Mouse (Mus musculus): Measurements from ENCODE around the gene Hist1h2be. TPM values are rescaled to one million over a fixed set of nuclear protein-coding genes. Genes with fewer than 3 reads are reported as not detected.

Gene Hist1h2be
- polyA plus RNA-seq, 1 experiment from 2014 or later, result 8.1 TPM

Other genes starting within 250 kb of the Hist1h2be start
- gene Abt1, start 197.3 kb downstream of the Hist1h2be start, polyA plus RNA-seq (2014; fragmentation: Illumina TruSeq; extraction: RNeasy Lipid Tissue Mini Kit (QIAGEN cat#74804); ENCODE audit: low read depth, low replicate concordance), result 4.1 TPM
- gene Btn1a1, start 155.2 kb downstream of the Hist1h2be start, polyA plus RNA-seq (2014; fragmentation: Illumina TruSeq; extraction: RNeasy Lipid Tissue Mini Kit (QIAGEN cat#74804); ENCODE audit: low read depth, low replicate concordance), result not detected
- not detected for gene Btn2a2, start 132.3 kb downstream of the Hist1h2be start, polyA plus RNA-seq (2014; fragmentation: Illumina TruSeq; extraction: RNeasy Lipid Tissue Mini Kit (QIAGEN cat#74804); ENCODE audit: low read depth, low replicate concordance)
- 46.3 TPM for gene Hist1h4h, start 90.1 kb downstream of the Hist1h2be start, polyA plus RNA-seq (2014; fragmentation: Illumina TruSeq; extraction: RNeasy Lipid Tissue Mini Kit (QIAGEN cat#74804); ENCODE audit: low read depth, low replicate concordance)
- gene Hist1h2af, start 87.2 kb downstream of the Hist1h2be start, polyA plus RNA-seq (2014; fragmentation: Illumina TruSeq; extraction: RNeasy Lipid Tissue Mini Kit (QIAGEN cat#74804); ENCODE audit: low read depth, low replicate concordance), result 2.5 TPM
- gene Hist1h3g, start 85.7 kb downstream of the Hist1h2be start, polyA plus RNA-seq (2014; fragmentation: Illumina TruSeq; extraction: RNeasy Lipid Tissue Mini Kit (QIAGEN cat#74804); ENCODE audit: low read depth, low replicate concordance), result not detected
- gene Hist1h2bh, start 77.7 kb downstream of the Hist1h2be start, polyA plus RNA-seq (2014; fragmentation: Illumina TruSeq; extraction: RNeasy Lipid Tissue Mini Kit (QIAGEN cat#74804); ENCODE audit: low read depth, low replicate concordance), result 0.89 TPM
- 0.68 TPM for gene Hist1h3f, start 77.1 kb downstream of the Hist1h2be start, polyA plus RNA-seq (2014; fragmentation: Illumina TruSeq; extraction: RNeasy Lipid Tissue Mini Kit (QIAGEN cat#74804); ENCODE audit: low read depth, low replicate concordance)
- gene Hist1h4f, start 69.5 kb downstream of the Hist1h2be start, polyA plus RNA-seq (2014; fragmentation: Illumina TruSeq; extraction: RNeasy Lipid Tissue Mini Kit (QIAGEN cat#74804); ENCODE audit: low read depth, low replicate concordance), result not detected
- 0.21 TPM for gene Hist1h1d, start 67.9 kb downstream of the Hist1h2be start, polyA plus RNA-seq (2014; fragmentation: Illumina TruSeq; extraction: RNeasy Lipid Tissue Mini Kit (QIAGEN cat#74804); ENCODE audit: low read depth, low replicate concordance)
- not detected for gene Hist1h3e, start 58.8 kb downstream of the Hist1h2be start, polyA plus RNA-seq (2014; fragmentation: Illumina TruSeq; extraction: RNeasy Lipid Tissue Mini Kit (QIAGEN cat#74804); ENCODE audit: low read depth, low replicate concordance)
- gene Hist1h2ae, start 49.9 kb downstream of the Hist1h2be start, polyA plus RNA-seq (2014; fragmentation: Illumina TruSeq; extraction: RNeasy Lipid Tissue Mini Kit (QIAGEN cat#74804); ENCODE audit: low read depth, low replicate concordance), result not detected
- gene Hist1h2bg, start 49.7 kb downstream of the Hist1h2be start, polyA plus RNA-seq (2014; fragmentation: Illumina TruSeq; extraction: RNeasy Lipid Tissue Mini Kit (QIAGEN cat#74804); ENCODE audit: low read depth, low replicate concordance), result not detected
- not detected for gene Hist1h2bf, start 46.9 kb downstream of the Hist1h2be start, polyA plus RNA-seq (2014; fragmentation: Illumina TruSeq; extraction: RNeasy Lipid Tissue Mini Kit (QIAGEN cat#74804); ENCODE audit: low read depth, low replicate concordance)
- gene Hist1h2ad, start 46.7 kb downstream of the Hist1h2be start, polyA plus RNA-seq (2014; fragmentation: Illumina TruSeq; extraction: RNeasy Lipid Tissue Mini Kit (QIAGEN cat#74804); ENCODE audit: low read depth, low replicate concordance), result not detected
- gene Hist1h3d, start 45.4 kb downstream of the Hist1h2be start, polyA plus RNA-seq (2014; fragmentation: Illumina TruSeq; extraction: RNeasy Lipid Tissue Mini Kit (QIAGEN cat#74804); ENCODE audit: low read depth, low replicate concordance), result 0.76 TPM
- not detected for gene Hist1h4d, start 39.5 kb downstream of the Hist1h2be start, polyA plus RNA-seq (2014; fragmentation: Illumina TruSeq; extraction: RNeasy Lipid Tissue Mini Kit (QIAGEN cat#74804); ENCODE audit: low read depth, low replicate concordance)
- gene Hist1h1e, start 1.4 kb upstream of the Hist1h2be start, polyA plus RNA-seq (2014; fragmentation: Illumina TruSeq; extraction: RNeasy Lipid Tissue Mini Kit (QIAGEN cat#74804); ENCODE audit: low read depth, low replicate concordance), result 3.8 TPM
- 1.0 TPM for gene Hist1h2ac, start 62.8 kb upstream of the Hist1h2be start, polyA plus RNA-seq (2014; fragmentation: Illumina TruSeq; extraction: RNeasy Lipid Tissue Mini Kit (QIAGEN cat#74804); ENCODE audit: low read depth, low replicate concordance)
- gene Hist1h2bc, start 63.1 kb upstream of the Hist1h2be start, polyA plus RNA-seq (2014; fragmentation: Illumina TruSeq; extraction: RNeasy Lipid Tissue Mini Kit (QIAGEN cat#74804); ENCODE audit: low read depth, low replicate concordance), result 121 TPM
- not detected for gene Hist1h1t, start 74.7 kb upstream of the Hist1h2be start, polyA plus RNA-seq (2014; fragmentation: Illumina TruSeq; extraction: RNeasy Lipid Tissue Mini Kit (QIAGEN cat#74804); ENCODE audit: low read depth, low replicate concordance)
- not detected for gene Hist1h4c, start 77.3 kb upstream of the Hist1h2be start, polyA plus RNA-seq (2014; fragmentation: Illumina TruSeq; extraction: RNeasy Lipid Tissue Mini Kit (QIAGEN cat#74804); ENCODE audit: low read depth, low replicate concordance)
- 35.3 TPM for gene Hfe, start 89.7 kb upstream of the Hist1h2be start, polyA plus RNA-seq (2014; fragmentation: Illumina TruSeq; extraction: RNeasy Lipid Tissue Mini Kit (QIAGEN cat#74804); ENCODE audit: low read depth, low replicate concordance)
- 171 TPM for gene Hist1h1c, start 117.7 kb upstream of the Hist1h2be start, polyA plus RNA-seq (2014; fragmentation: Illumina TruSeq; extraction: RNeasy Lipid Tissue Mini Kit (QIAGEN cat#74804); ENCODE audit: low read depth, low replicate concordance)
- not detected for gene Hist1h3c, start 124.5 kb upstream of the Hist1h2be start, polyA plus RNA-seq (2014; fragmentation: Illumina TruSeq; extraction: RNeasy Lipid Tissue Mini Kit (QIAGEN cat#74804); ENCODE audit: low read depth, low replicate concordance)
- gene Hist1h2bb, start 125.6 kb upstream of the Hist1h2be start, polyA plus RNA-seq (2014; fragmentation: Illumina TruSeq; extraction: RNeasy Lipid Tissue Mini Kit (QIAGEN cat#74804); ENCODE audit: low read depth, low replicate concordance), result not detected
- not detected for gene Hist1h2ab, start 130.0 kb upstream of the Hist1h2be start, polyA plus RNA-seq (2014; fragmentation: Illumina TruSeq; extraction: RNeasy Lipid Tissue Mini Kit (QIAGEN cat#74804); ENCODE audit: low read depth, low replicate concordance)
- not detected for gene Hist1h3b, start 131.1 kb upstream of the Hist1h2be start, polyA plus RNA-seq (2014; fragmentation: Illumina TruSeq; extraction: RNeasy Lipid Tissue Mini Kit (QIAGEN cat#74804); ENCODE audit: low read depth, low replicate concordance)
- not detected for gene Hist1h4b, start 135.9 kb upstream of the Hist1h2be start, polyA plus RNA-seq (2014; fragmentation: Illumina TruSeq; extraction: RNeasy Lipid Tissue Mini Kit (QIAGEN cat#74804); ENCODE audit: low read depth, low replicate concordance)
- not detected for gene Hist1h4a, start 140.1 kb upstream of the Hist1h2be start, polyA plus RNA-seq (2014; fragmentation: Illumina TruSeq; extraction: RNeasy Lipid Tissue Mini Kit (QIAGEN cat#74804); ENCODE audit: low read depth, low replicate concordance)
- not detected for gene Hist1h3a, start 141.3 kb upstream of the Hist1h2be start, polyA plus RNA-seq (2014; fragmentation: Illumina TruSeq; extraction: RNeasy Lipid Tissue Mini Kit (QIAGEN cat#74804); ENCODE audit: low read depth, low replicate concordance)
- gene Hist1h1a, start 142.5 kb upstream of the Hist1h2be start, polyA plus RNA-seq (2014; fragmentation: Illumina TruSeq; extraction: RNeasy Lipid Tissue Mini Kit (QIAGEN cat#74804); ENCODE audit: low read depth, low replicate concordance), result not detected
- gene Trim38, start 148.8 kb upstream of the Hist1h2be start, polyA plus RNA-seq (2014; fragmentation: Illumina TruSeq; extraction: RNeasy Lipid Tissue Mini Kit (QIAGEN cat#74804); ENCODE audit: low read depth, low replicate concordance), result 0.31 TPM
- not detected for gene Slc17a2, start 185.9 kb upstream of the Hist1h2be start, polyA plus RNA-seq (2014; fragmentation: Illumina TruSeq; extraction: RNeasy Lipid Tissue Mini Kit (QIAGEN cat#74804); ENCODE audit: low read depth, low replicate concordance)
- 0.34 TPM for gene Slc17a3, start 218.3 kb upstream of the Hist1h2be start, polyA plus RNA-seq (2014; fragmentation: Illumina TruSeq; extraction: RNeasy Lipid Tissue Mini Kit (QIAGEN cat#74804); ENCODE audit: low read depth, low replicate concordance)
- not detected for gene Slc17a1, start 246.6 kb upstream of the Hist1h2be start, polyA plus RNA-seq (2014; fragmentation: Illumina TruSeq; extraction: RNeasy Lipid Tissue Mini Kit (QIAGEN cat#74804); ENCODE audit: low read depth, low replicate concordance)